Mouse (Mus musculus) erythroblast, embryonic 14.5 days (primary cell): ENCODE results near the gene Ints13.

Experiments
- GATA1 ChIP-seq: IDR thresholded peaks from 2 replicates; pipeline ENCODE4 v1.6.1; 2012; ENCODE audit warnings: low read length, inconsistent platforms, mixed read lengths
- TAL1 ChIP-seq: IDR thresholded peaks from 3 replicates; pipeline ENCODE4 v1.6.1; 2012; ENCODE audit warnings: low read length, inconsistent platforms, mixed read lengths

- TF ChIP-seq TAL1: no peak
- no peak for TF ChIP-seq GATA1
Observed at GRCm38 (mm10) chr6:146540386-146540785, 37.2 kb downstream of the Ints13 start.
